Mouse (Mus musculus): ENCODE measurements around the gene 2010300C02Rik. TPM values are rescaled to one million over a fixed set of nuclear protein-coding genes. Genes with fewer than 3 reads are reported as not detected.

Gene 2010300C02Rik
- polyA plus RNA-seq (2014; fragmentation: Illumina TruSeq; extraction: RNeasy Lipid Tissue Mini Kit (QIAGEN cat#74804); ENCODE audit: low read depth, low replicate concordance) = not detected

DNA sequence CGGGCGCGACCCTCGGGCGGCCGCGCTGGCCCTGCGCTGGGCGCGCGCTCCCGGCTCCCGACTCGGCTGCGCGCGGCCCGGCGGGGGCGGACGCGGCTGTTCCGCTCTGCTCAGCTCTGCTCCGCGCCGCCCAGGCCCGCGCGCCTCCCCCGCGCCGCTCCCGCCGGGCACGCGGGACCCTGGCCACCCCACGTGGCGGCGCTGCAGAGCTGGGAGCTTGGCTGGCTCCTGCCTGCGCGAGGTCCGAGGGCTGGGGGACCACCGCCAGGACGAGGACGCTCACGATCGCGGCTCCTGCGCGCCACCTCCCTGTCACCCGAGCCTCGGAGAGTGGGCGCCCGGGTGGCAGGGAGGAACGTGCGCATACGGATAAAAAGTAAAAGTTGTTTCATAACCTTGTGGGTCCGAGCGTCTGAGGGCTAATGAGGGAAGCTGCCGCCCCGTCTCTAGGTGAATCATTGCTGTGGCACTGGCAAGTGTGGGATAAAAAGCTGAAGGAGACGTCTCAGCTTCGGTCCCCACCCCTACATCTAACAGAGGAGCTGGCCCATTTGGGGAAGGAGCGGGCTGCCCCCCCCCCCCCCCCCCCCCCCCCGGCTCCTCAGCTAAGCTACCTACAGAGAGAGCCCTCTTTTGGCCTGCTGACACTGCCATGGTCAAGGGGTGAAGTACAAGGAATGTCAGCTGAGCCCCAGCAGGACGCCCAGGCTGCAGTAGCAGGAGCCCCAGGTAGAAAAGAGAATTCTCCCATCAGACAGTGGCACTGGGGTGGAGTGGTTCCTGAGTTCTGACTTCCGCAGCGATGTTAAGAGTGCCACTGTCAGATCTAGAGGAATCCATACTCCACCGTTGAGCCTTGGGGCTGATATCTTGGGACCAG, at the start of gene 2010300C02Rik:
Gene 2010300C02Rik, minus strand, starts transcription at position 325 of the 880 bp plus-strand sequence.

Other genes starting within 250 kb of the 2010300C02Rik start
- gene Mgat4a, start 179.1 kb downstream of the 2010300C02Rik start, polyA plus RNA-seq (2014; fragmentation: Illumina TruSeq; extraction: RNeasy Lipid Tissue Mini Kit (QIAGEN cat#74804); ENCODE audit: low read depth, low replicate concordance) = 77.2 TPM
- gene Tsga10, start 146.3 kb upstream of the 2010300C02Rik start, polyA plus RNA-seq (2014; fragmentation: Illumina TruSeq; extraction: RNeasy Lipid Tissue Mini Kit (QIAGEN cat#74804); ENCODE audit: low read depth, low replicate concordance) = 13.2 TPM
- gene Lipt1, start 151.7 kb upstream of the 2010300C02Rik start, polyA plus RNA-seq (2014; fragmentation: Illumina TruSeq; extraction: RNeasy Lipid Tissue Mini Kit (QIAGEN cat#74804); ENCODE audit: low read depth, low replicate concordance) = 8.5 TPM
- gene Mitd1, start 170.3 kb upstream of the 2010300C02Rik start, polyA plus RNA-seq (2014; fragmentation: Illumina TruSeq; extraction: RNeasy Lipid Tissue Mini Kit (QIAGEN cat#74804); ENCODE audit: low read depth, low replicate concordance) = 33.5 TPM
- 332 TPM for gene Mrpl30, start 170.4 kb upstream of the 2010300C02Rik start, polyA plus RNA-seq (2014; fragmentation: Illumina TruSeq; extraction: RNeasy Lipid Tissue Mini Kit (QIAGEN cat#74804); ENCODE audit: low read depth, low replicate concordance)
- gene Lyg2, start 196.4 kb upstream of the 2010300C02Rik start, polyA plus RNA-seq (2014; fragmentation: Illumina TruSeq; extraction: RNeasy Lipid Tissue Mini Kit (QIAGEN cat#74804); ENCODE audit: low read depth, low replicate concordance) = not detected
- gene Lyg1, start 237.7 kb upstream of the 2010300C02Rik start, polyA plus RNA-seq (2014; fragmentation: Illumina TruSeq; extraction: RNeasy Lipid Tissue Mini Kit (QIAGEN cat#74804); ENCODE audit: low read depth, low replicate concordance) = not detected